Mouse (Mus musculus) kidney, adult 9 months (tissue): ENCODE results near the gene Traf3ip3.

Experiments used
- DNase-seq: peaks from one replicate; pipeline ENCODE4 v3.0.0; 2022

Gene Traf3ip3

GRCm38 (mm10) chr1:193205431-193205830 is 3.9 kb upstream of the Traf3ip3 start:
- DNase-seq, result peak; percentile 70

- DNase-seq, result no peak
Observed at GRCm38 (mm10) chr1:193203821-193204220, 2.3 kb upstream of the Traf3ip3 start.

GRCm38 (mm10) chr1:193200640-193201382 is 692 bp downstream of the Traf3ip3 start:
- DNase-seq, result no peak

- DNase-seq, result no peak
Observed at GRCm38 (mm10) chr1:193198312-193198711, 3.2 kb downstream of the Traf3ip3 start.

- DNase-seq, result no peak
Observed at GRCm38 (mm10) chr1:193197494-193198205, 3.9 kb downstream of the Traf3ip3 start.

- DNase-seq, result no peak
Observed at GRCm38 (mm10) chr1:193195169-193195810, 6.2 kb downstream of the Traf3ip3 start.

GRCm38 (mm10) chr1:193194416-193195140 is 6.9 kb downstream of the Traf3ip3 start:
- no peak for DNase-seq

GRCm38 (mm10) chr1:193191675-193192283 is 9.7 kb downstream of the Traf3ip3 start:
- DNase-seq, result no peak

GRCm38 (mm10) chr1:193189771-193190170 is 11.7 kb downstream of the Traf3ip3 start:
- no peak for DNase-seq

GRCm38 (mm10) chr1:193189151-193189621 is 12.3 kb downstream of the Traf3ip3 start:
- no peak for DNase-seq

GRCm38 (mm10) chr1:193188257-193188656 is 13.2 kb downstream of the Traf3ip3 start:
- no peak for DNase-seq

GRCm38 (mm10) chr1:193181104-193181503 is 20.4 kb downstream of the Traf3ip3 start:
- DNase-seq, result no peak

GRCm38 (mm10) chr1:193174143-193174733 is 27.3 kb downstream of the Traf3ip3 start:
- no peak for DNase-seq

- DNase-seq, result no peak
Observed at GRCm38 (mm10) chr1:193173810-193174129, 27.7 kb downstream of the Traf3ip3 start.

- DNase-seq, result peak; percentile 98
Observed at GRCm38 (mm10) chr1:193172991-193173809, 28.3 kb downstream of the Traf3ip3 start.

GRCm38 (mm10) chr1:193169856-193170255 is 31.6 kb downstream of the Traf3ip3 start:
- DNase-seq, result peak; percentile 42

GRCm38 (mm10) chr1:193169228-193169627 is 32.3 kb downstream of the Traf3ip3 start:
- no peak for DNase-seq

GRCm38 (mm10) chr1:193167746-193168145 is 33.8 kb downstream of the Traf3ip3 start, which contains the start of gene A130010J15Rik:
Gene A130010J15Rik (plus strand): TSS chr1:193168046.
- DNase-seq, result no peak

- peak; percentile 30 for DNase-seq
Observed at GRCm38 (mm10) chr1:193160317-193161032, 41.0 kb downstream of the Traf3ip3 start.

GRCm38 (mm10) chr1:193159613-193160012 is 41.9 kb downstream of the Traf3ip3 start:
- DNase-seq, result no peak
